Mouse (Mus musculus) forebrain, embryonic 15.5 days (tissue): ENCODE data around the gene Epsti1. TPM values are rescaled to one million over a fixed set of nuclear protein-coding genes. Genes with fewer than 3 reads are reported as not detected.
A peak's percentile ranks its signal among the peaks of the same experiment; 100 is the strongest.

Experiments used
- ATAC-seq: fragments of 200-750 bp; cut with Nextera tagmentation; replicated peaks from 2 replicates; pipeline ENCODE4 v1.8.0; 2017; ENCODE audit warnings: mild to moderate bottlenecking, moderate TSS enrichment, moderate library complexity
- H3K27ac ChIP-seq: fragments of 300-500 bp; sonication (generic); replicated peaks from 2 replicates; pipeline ENCODE4 v1.5.1; 2015; ENCODE audit warnings: mild to moderate bottlenecking, inconsistent platforms
- H3K27me3 ChIP-seq: fragments of 300-500 bp; sonication (generic); 2 replicates; pipeline ENCODE4 v1.6.1; 2015; ENCODE audit warnings: inconsistent platforms
- H3K36me3 ChIP-seq: fragments of 300-500 bp; sonication (generic); 2 replicates; pipeline ENCODE4 v1.6.1; 2015; ENCODE audit warnings: mild to moderate bottlenecking, inconsistent platforms
- H3K4me1 ChIP-seq: fragments of 300-500 bp; sonication (generic); 2 replicates; pipeline ENCODE4 v1.6.1; 2015; ENCODE audit warnings: inconsistent platforms
- H3K4me2 ChIP-seq: fragments of 300-500 bp; sonication (generic); replicated peaks from 2 replicates; pipeline ENCODE4 v1.6.1; 2015; ENCODE audit warnings: mild to moderate bottlenecking, inconsistent platforms
- H3K4me3 ChIP-seq: fragments of 300-500 bp; sonication (generic); 2 replicates; pipeline ENCODE4 v1.5.1; 2015; ENCODE audit warnings: mild to moderate bottlenecking, inconsistent platforms
- H3K9ac ChIP-seq: fragments of 300-500 bp; sonication (generic); replicated peaks from 2 replicates; pipeline ENCODE4 v1.6.1; 2015; ENCODE audit warnings: mild to moderate bottlenecking, inconsistent platforms
- H3K9me3 ChIP-seq: fragments of 300-500 bp; sonication (generic); 2 replicates; pipeline ENCODE4 v1.6.1; 2016; ENCODE audit warnings: inconsistent platforms
- WGBS: fragments of 180-500 bp; shearing (Covaris S2); methylation state at CpG from one replicate; pipeline ENCODE4 v1.1.7; 2015; ENCODE audit warnings: mixed read lengths; 5-methylcytosine and 5-hydroxymethylcytosine counted together
- polyA plus RNA-seq: library from polyadenylated mRNA; unstranded; fragments of >200 nt; fragmentation: Nextera tagmentation; extraction: Ambion mirVana; gene quantifications from 2 replicates; pipeline ENCODE4 v1.2.1, GENCODE M21; 2015

Epsti1 gene
- polyA plus RNA-seq, 1 experiment from 2014 or later = 0.20 TPM

- no peaks in the 10 kb centered on the region for H3K36me3 ChIP-seq
- no peak overlapping the region for H3K9ac ChIP-seq
- H3K27me3 ChIP-seq = no peaks in the 10 kb centered on the region
- WGBS = 66% methylated on average over 1 of the region's 1 CpGs
- H3K4me3 ChIP-seq = no peak overlapping the region
- no peak overlapping the region for H3K27ac ChIP-seq
- no peaks in the 10 kb centered on the region for H3K9me3 ChIP-seq
- no peak for ATAC-seq
- H3K4me1 ChIP-seq = peaks cover 13% of the 10 kb centered on the region; the same call in 1 of the 2 replicates
- H3K4me2 ChIP-seq = no peak overlapping the region
Measured at GRCm38 (mm10) chr14:77881998-77882397, 22.0 kb upstream of the Epsti1 start.

- WGBS = 30% methylated on average over 6 of the region's 6 CpGs
- peak; percentile 29; the same call in 1 of the 2 replicates for ATAC-seq
- no peaks in the 10 kb centered on the region for H3K9me3 ChIP-seq
Measured at GRCm38 (mm10) chr14:77882669-77883068, 21.4 kb upstream of the Epsti1 start.

GRCm38 (mm10) chr14:77886376-77886775 is 17.7 kb upstream of the Epsti1 start:
- Histone ChIP-seq H3K27ac (no peak overlapping the region), H3K9ac (no peak overlapping the region), H3K4me3 (no peak overlapping the region), H3K4me2 (no peak overlapping the region), H3K9me3 (no peaks in the 10 kb centered on the region), H3K36me3 (no peaks in the 10 kb centered on the region), H3K4me1 (peaks cover 13% of the 10 kb centered on the region; the same call in 1 of the 2 replicates), H3K27me3 (no peaks in the 10 kb centered on the region)
- 51% methylated on average over 3 of the region's 3 CpGs for WGBS
- ATAC-seq = no peak

More at GRCm38 (mm10) chr14:77882669-77883068, 21.4 kb upstream of the Epsti1 start:
- Histone ChIP-seq H3K4me3 (no peak overlapping the region), H3K27ac (0 out of 2 replicates have a peak overlapping the region, but pooled peaks have one; percentile 43), H3K4me1 (peaks cover 13% of the 10 kb centered on the region; the same call in 1 of the 2 replicates), H3K9ac (no peak overlapping the region), H3K36me3 (no peaks in the 10 kb centered on the region), H3K4me2 (no peak overlapping the region), H3K27me3 (no peaks in the 10 kb centered on the region)

- WGBS = 89% methylated on average over 4 of the region's 4 CpGs
Measured at GRCm38 (mm10) chr14:77886941-77887340, 17.1 kb upstream of the Epsti1 start.

GRCm38 (mm10) chr14:77889911-77890310 is 14.1 kb upstream of the Epsti1 start:
- no peak overlapping the region for H3K27ac ChIP-seq
- H3K9ac ChIP-seq = no peak overlapping the region
- H3K27me3 ChIP-seq = no peaks in the 10 kb centered on the region
- H3K4me1 ChIP-seq = no peaks in the 10 kb centered on the region
- 89% methylated on average over 7 of the region's 7 CpGs for WGBS
- ATAC-seq = no peak
- H3K9me3 ChIP-seq = no peaks in the 10 kb centered on the region
- no peaks in the 10 kb centered on the region for H3K36me3 ChIP-seq
- no peak overlapping the region for H3K4me3 ChIP-seq
- no peak overlapping the region for H3K4me2 ChIP-seq

More at GRCm38 (mm10) chr14:77886941-77887340, 17.1 kb upstream of the Epsti1 start:
- Histone ChIP-seq H3K4me2 (no peak overlapping the region), H3K4me3 (no peak overlapping the region), H3K9me3 (no peaks in the 10 kb centered on the region), H3K27me3 (no peaks in the 10 kb centered on the region), H3K36me3 (no peaks in the 10 kb centered on the region), H3K9ac (no peak overlapping the region), H3K4me1 (peaks cover 13% of the 10 kb centered on the region; the same call in 1 of the 2 replicates), H3K27ac (no peak overlapping the region)
- ATAC-seq = no peak

GRCm38 (mm10) chr14:77895951-77896350 is 8.1 kb upstream of the Epsti1 start:
- ATAC-seq = no peak
- no peaks in the 10 kb centered on the region for H3K9me3 ChIP-seq
- no peak overlapping the region for H3K9ac ChIP-seq
- H3K27me3 ChIP-seq = no peaks in the 10 kb centered on the region
- H3K27ac ChIP-seq = no peak overlapping the region
- no peaks in the 10 kb centered on the region for H3K4me1 ChIP-seq
- WGBS = 84% methylated on average over 3 of the region's 3 CpGs
- no peak overlapping the region for H3K4me3 ChIP-seq
- H3K4me2 ChIP-seq = no peak overlapping the region
- H3K36me3 ChIP-seq = no peaks in the 10 kb centered on the region

GRCm38 (mm10) chr14:77902541-77902940 is 1.5 kb upstream of the Epsti1 start:
- Histone ChIP-seq H3K27me3 (no peaks in the 10 kb centered on the region), H3K4me3 (no peak overlapping the region), H3K27ac (no peak overlapping the region), H3K4me1 (no peaks in the 10 kb centered on the region), H3K4me2 (no peak overlapping the region), H3K9me3 (no peaks in the 10 kb centered on the region), H3K36me3 (no peaks in the 10 kb centered on the region), H3K9ac (no peak overlapping the region)
- ATAC-seq = no peak
- WGBS = 94% methylated on average over 3 of the region's 3 CpGs

GRCm38 (mm10) chr14:77905466-77905865 is 1.4 kb downstream of the Epsti1 start:
- H3K4me1 ChIP-seq = no peaks in the 10 kb centered on the region
- H3K27ac ChIP-seq = no peak overlapping the region
- H3K4me2 ChIP-seq = no peak overlapping the region
- WGBS = 42% methylated on average over 5 of the region's 5 CpGs
- no peaks in the 10 kb centered on the region for H3K9me3 ChIP-seq
- H3K9ac ChIP-seq = no peak overlapping the region
- no peaks in the 10 kb centered on the region for H3K36me3 ChIP-seq
- H3K4me3 ChIP-seq = no peak overlapping the region
- ATAC-seq = no peak
- H3K27me3 ChIP-seq = no peaks in the 10 kb centered on the region

GRCm38 (mm10) chr14:77906586-77906985 is 2.5 kb downstream of the Epsti1 start:
- Histone ChIP-seq H3K27me3 (no peaks in the 10 kb centered on the region), H3K4me2 (no peak overlapping the region), H3K9ac (no peak overlapping the region), H3K4me1 (no peaks in the 10 kb centered on the region), H3K36me3 (no peaks in the 10 kb centered on the region), H3K4me3 (no peak overlapping the region), H3K9me3 (no peaks in the 10 kb centered on the region), H3K27ac (no peak overlapping the region)
- ATAC-seq = no peak
- 84% methylated on average over 5 of the region's 5 CpGs for WGBS

GRCm38 (mm10) chr14:77915776-77916175 is 11.7 kb downstream of the Epsti1 start:
- WGBS = 16% methylated on average over 5 of the region's 5 CpGs
- H3K27me3 ChIP-seq = no peaks in the 10 kb centered on the region
- no peak overlapping the region for H3K27ac ChIP-seq
- no peak overlapping the region for H3K4me3 ChIP-seq
- ATAC-seq = no peak
- no peak overlapping the region for H3K4me2 ChIP-seq
- H3K9ac ChIP-seq = no peak overlapping the region
- H3K36me3 ChIP-seq = no peaks in the 10 kb centered on the region
- 0 out of 2 replicates have a peak, but pooled peaks cover 5% of the 10 kb centered on the region for H3K4me1 ChIP-seq
- no peaks in the 10 kb centered on the region for H3K9me3 ChIP-seq

GRCm38 (mm10) chr14:77921641-77922040 is 17.6 kb downstream of the Epsti1 start:
- no peaks in the 10 kb centered on the region for H3K4me1 ChIP-seq
- H3K4me3 ChIP-seq = no peak overlapping the region
- no peaks in the 10 kb centered on the region for H3K9me3 ChIP-seq
- no peaks in the 10 kb centered on the region for H3K27me3 ChIP-seq
- no peaks in the 10 kb centered on the region for H3K36me3 ChIP-seq
- no peak overlapping the region for H3K4me2 ChIP-seq
- no peak for ATAC-seq
- no peak overlapping the region for H3K27ac ChIP-seq
- 93% methylated on average over 8 of the region's 8 CpGs for WGBS
- H3K9ac ChIP-seq = no peak overlapping the region

- 81% methylated on average over 6 of the region's 6 CpGs for WGBS
- no peaks in the 10 kb centered on the region for H3K27me3 ChIP-seq
- H3K27ac ChIP-seq = no peak overlapping the region
- no peaks in the 10 kb centered on the region for H3K4me1 ChIP-seq
- no peaks in the 10 kb centered on the region for H3K9me3 ChIP-seq
- no peaks in the 10 kb centered on the region for H3K36me3 ChIP-seq
- no peak overlapping the region for H3K9ac ChIP-seq
- no peak overlapping the region for H3K4me3 ChIP-seq
- H3K4me2 ChIP-seq = no peak overlapping the region
- ATAC-seq = no peak
Measured at GRCm38 (mm10) chr14:77923076-77923865, 19.2 kb downstream of the Epsti1 start.
